Mouse (Mus musculus) erythroblast, adult 5-6 weeks (primary cell): ENCODE data around the gene Slc39a3. TPM values are rescaled to one million over a fixed set of nuclear protein-coding genes. Genes with fewer than 3 reads are reported as not detected.
A peak's percentile ranks its signal among the peaks of the same experiment; 100 is the strongest.
"Not testable (repeated sequence)": the region's sequence is repeated elsewhere in the genome, so short reads cannot be mapped to it uniquely, and the experiment has no call there.

Source experiments
- ATAC-seq: replicated peaks from 2 replicates; pipeline ENCODE4 v1.8.0; 2016; ENCODE audit warnings: moderate number of reproducible peaks, mild to moderate bottlenecking, moderate TSS enrichment, inconsistent platforms; ENCODE audit not compliant: poor library complexity, low FRiP score, severe bottlenecking
- total RNA-seq, 2 experiments: library from RNA; stranded (forward) in 1 of 2; stranded (reverse) in 1 of 2; fragments of 150-400 nt in 1 of 2; fragments of 200-764, 138-1000 nt in 1 of 2; gene quantifications; 2 replicates each; pipeline versions ENCODE4 v1.2.3 to v1.2.4; 2015 to 2017; ENCODE audit warnings: low replicate concordance in 2 of 2

Gene Slc39a3
- total RNA-seq, 2 experiments from 2014 or later = 2.1 to 2.7 TPM

DNA sequence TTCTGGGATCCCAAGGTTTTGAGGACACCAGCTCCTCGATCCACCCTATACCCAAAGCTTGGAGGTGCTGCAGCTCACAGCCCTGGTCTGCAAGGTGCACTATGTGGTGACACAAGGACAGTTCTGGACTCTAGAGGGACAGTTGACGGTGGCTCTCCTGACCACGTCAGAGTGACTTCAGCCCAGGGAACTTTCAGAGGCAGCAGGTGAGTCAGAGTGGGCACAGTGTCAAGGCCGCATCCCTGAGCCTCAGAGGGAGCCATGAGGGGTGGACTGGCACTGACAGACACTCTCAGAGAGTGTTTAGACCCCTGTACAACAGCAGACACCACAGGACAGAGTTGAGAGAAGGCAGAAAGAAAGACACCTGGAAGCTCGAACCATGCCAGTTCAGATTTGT, 15.4 kb upstream of the Slc39a3 start:
- ATAC-seq = no peak

DNA sequence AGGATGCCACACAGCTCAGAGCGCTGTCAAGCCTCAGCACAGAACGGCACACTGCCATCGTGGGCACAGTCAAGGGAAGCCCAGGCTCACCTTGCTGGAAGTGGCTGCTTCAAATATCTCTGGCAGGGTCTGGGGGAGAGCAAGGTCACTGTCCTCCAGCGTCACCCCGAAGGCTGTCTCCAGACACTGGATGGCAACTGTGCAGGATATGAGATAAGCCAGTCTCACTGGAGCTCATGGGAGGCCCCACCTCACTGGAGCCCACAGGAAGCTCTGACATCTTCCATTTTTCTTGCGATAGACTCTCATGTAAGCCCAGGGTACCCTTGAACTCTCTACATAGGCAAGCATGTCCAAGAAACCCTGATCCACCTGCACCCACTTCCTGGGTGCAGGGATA, 13.9 kb upstream of the Slc39a3 start:
- no peak for ATAC-seq

DNA sequence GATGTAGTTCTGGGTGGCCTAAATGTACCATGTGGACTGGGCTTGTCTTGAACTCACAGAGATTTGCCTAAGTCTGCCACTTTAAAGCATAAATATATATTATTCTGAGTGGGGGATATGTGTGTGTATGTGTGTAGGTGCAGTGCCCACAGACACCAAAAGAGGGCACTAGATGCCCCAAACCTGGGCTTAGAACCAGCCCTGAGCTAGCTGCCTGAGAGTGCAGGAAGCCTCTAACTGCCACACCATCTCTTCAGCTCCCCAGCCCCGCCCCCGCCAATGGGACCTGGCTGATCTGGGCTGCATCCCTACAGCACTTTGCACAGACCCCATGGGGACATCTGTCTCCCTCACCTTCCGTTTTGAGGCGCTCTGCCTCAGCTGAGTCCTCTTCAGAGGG, 13.4 kb upstream of the Slc39a3 start:
- no peak for ATAC-seq

DNA sequence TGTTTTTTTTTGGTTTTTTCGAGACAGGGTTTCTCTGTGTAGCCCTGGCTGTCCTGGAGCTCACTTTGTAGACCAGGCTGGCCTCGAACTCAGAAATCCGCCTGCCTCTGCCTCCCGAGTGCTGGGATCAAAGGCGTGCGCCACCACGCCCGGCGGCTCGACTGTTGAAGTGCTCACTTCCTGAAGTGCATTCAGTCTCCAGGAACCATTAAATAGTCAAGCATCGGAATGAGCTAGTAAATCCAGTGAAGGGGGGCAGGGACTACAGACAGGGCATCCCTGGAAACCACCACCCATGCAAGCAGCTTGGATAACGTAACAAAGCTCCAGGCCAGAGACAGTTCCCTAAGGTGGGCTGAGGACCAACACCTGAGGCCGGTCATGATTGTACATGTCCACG, 8.0 kb upstream of the Slc39a3 start:
- not testable (repeated sequence) for ATAC-seq

DNA sequence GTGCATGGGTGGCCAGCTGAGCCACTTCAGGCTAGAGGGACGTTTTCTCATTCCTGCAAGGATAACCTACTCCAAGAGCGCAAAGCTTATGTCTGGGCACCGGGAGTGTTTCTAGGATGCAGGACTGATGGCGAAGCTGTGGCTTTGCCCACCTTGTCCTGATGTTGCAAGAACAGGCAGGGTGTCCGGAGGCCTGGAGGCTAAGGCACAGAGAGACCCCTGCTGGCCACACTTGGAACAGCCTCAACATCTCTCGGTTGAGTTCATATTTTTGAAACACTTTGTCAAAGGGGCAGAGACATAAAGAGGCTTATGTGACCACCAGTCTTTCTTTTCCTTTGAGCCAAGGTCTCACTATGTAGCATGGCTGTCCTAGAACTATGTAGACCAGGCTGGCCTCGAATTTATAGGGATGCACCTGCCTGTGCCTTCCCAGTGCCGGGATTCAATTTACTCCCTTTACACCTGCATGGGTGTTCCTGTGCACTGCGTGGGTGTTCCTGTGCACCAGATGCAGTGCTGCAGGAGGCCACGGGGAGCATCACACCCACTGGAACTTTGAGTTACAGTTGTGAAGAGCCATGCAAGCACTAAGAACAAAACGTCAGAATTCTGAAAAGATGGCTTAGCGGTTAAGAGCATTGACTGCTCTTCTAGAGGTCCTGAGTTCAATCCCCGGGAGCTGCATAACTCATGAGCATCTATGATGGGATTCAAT, 4.4 kb upstream of the Slc39a3 start:
- ATAC-seq = peak; percentile 45; the same call in 1 of the 2 replicates

DNA sequence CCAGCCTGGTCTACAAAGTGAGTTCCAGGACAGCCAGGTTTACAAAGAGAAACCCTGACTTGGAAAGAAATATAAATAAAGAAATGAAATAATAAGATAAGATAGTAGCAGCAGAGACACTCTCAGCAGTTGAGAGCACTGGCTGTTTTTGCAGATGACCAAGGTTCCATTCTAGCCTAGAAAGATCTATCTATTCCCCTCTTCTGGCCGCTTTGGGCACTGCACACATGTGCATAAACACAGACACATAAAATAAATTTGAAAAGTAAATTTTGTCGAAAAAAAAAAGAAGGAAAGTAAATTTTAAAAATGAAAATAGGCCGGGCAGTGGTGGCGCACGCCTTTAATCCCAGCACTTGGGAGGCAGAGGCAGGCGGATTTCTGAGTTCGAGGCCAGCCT, 975 bp downstream of the Slc39a3 start:
- no peak for ATAC-seq

DNA sequence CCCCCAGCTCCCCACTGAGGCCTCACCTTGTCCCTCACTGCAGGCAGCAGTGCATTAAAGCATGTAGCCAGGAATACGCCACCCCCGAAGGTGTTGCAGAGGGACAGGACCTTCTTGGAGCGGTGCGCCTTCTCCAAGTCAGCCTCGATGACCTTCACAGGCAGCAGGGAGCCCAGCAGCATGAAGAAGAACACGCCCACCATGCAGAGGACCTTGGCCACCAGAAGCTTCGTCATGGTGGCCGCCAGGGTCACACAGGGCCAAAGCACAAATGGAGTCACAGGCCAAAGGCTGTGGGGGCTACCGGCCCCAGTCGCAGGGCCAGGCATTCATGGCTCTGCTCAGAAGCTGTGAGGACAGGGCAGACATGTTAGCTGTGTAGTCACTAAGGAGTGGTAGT, 3.6 kb downstream of the Slc39a3 start:
- no peak for ATAC-seq

DNA sequence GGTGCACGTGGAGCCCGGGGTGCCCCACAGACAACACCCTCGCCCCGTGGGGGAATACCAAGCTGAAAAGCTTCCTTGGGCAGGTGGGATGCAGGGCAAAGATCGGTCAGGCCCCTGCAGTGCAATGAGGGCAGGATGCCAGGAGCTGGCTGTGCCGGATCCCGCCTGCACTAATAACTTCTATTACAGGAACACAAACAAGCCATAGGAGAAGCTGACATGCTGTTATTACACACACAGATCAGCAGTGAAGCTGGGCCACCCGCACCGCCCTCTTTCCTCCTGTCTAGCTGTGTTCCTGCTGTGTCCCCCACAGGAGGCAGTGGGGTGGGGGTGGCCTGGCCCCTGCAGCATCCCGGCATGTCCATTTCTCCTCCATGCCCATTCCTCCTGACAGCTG, 8.2 kb downstream of the Slc39a3 start:
- no peak for ATAC-seq

DNA sequence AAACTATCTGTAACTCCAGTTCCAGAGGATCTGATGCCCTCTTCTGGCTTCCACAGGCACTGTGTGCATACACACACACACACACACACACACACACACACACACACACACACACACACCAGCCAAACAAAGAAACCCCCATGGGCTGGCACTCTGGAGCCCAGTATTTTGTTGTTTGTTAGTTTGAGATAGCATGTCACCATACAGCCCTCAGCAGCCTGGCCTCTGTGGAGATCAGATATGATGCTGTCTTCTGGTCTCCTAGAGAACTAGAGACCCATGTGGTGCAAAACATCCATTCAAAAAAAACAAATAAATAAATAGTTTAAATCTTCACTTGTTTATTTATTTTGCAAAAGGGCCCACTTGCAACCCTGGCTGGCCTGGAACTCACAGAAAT, 9.0 kb downstream of the Slc39a3 start:
- no peak for ATAC-seq

DNA sequence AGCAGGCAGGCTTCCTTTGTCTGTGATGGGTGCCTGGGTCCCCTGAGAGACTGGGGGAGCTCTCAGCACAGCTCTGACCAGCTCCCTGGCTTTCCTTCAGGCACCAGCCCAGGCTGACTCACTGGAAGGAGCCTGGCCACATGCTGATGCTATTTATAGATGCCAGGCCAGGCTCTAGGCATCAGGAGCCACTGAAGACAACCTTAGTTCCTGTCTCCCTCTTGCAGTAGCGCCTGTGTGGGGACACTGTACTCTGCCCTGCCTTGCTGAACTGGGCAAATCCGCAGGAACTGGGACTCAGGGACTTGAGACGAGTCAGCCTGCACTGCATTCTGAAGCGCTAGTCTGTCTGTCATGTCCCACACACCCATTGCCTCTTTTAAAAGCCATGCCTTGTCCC, 9.9 kb downstream of the Slc39a3 start:
- ATAC-seq = no peak

DNA sequence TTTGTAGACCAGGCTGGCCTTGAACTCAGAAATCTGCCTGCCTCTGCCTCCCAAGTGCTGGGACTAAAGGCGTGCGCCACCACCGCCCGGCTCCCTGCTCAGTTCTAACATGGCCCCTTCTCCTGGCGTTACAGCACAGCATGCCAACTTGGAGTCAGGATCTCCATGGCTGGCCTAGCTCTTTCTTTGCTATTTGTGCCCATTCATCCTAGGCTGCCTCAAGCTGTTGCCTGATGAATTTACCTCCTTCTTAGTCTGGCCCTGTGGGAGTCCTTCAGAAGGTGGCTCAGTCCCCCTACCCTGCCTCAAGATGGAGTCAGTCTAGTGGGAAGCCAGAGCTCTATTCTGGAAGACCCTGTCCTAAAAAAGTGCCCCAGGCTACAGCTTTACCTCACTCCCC, 10.4 kb downstream of the Slc39a3 start:
- no peak for ATAC-seq

DNA sequence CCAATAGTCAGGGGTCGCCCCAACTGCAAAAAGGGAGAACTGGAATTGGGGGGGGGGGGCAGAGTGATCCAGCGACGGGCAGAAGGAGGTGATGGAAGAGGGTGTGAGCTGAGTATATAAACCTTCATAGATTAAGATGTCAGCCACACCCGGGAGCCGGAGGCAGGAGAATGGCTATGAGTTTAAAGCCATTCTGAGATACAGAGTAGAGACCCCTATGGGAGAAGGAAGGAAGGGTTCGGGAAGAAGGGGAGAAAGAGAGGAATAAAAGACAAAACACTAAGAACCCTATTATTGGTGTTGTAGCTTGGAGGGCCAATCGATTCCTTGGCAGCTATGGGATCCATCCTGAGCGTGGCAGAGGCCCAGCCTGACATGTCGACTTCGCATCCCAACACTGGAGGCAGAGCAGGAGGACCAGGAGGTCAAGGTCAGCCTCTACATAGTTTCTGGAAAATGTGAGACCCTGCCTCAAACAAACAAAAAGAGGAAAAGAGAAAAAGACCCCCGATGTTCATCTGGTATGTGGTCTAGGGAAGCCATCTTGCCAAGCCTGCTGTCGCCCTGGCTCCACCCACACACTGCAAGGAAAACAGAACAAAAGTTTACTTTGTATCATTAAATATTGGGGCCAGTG, 11.5 kb downstream of the Slc39a3 start, which contains the start of gene Diras1:
TSS of gene Diras1 (minus strand) at position 24 of the 637 bp plus-strand sequence.
- ATAC-seq = no peak

DNA sequence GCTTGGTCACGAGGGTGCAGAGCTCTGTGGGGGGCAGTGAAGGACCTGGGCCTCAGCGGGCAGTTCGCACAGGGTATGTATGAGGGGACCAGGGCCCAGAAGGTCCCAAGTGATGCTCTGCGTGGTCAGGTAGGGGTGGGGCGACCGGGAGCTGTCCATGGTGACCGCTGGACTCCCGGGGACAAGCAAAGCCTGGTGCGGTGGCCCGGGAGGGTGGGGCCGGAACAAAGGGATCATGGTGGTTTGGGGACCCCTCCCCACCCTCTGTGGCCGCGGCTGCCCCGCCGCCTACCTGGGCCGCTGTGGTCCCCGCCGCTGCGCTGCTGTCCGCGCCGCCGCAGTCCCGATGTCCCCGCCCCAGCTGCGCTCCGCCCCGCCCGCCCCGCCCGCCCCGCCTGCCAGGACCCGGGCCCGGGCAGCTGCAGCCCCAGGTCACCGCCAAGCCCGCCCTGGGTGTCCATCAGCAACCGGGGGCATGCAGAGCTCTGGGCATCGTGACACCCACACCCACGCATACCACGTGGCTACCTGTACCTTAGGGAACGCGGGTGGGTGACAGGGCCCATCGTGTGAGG, 12.1 kb downstream of the Slc39a3 start:
- ATAC-seq = no peak

DNA sequence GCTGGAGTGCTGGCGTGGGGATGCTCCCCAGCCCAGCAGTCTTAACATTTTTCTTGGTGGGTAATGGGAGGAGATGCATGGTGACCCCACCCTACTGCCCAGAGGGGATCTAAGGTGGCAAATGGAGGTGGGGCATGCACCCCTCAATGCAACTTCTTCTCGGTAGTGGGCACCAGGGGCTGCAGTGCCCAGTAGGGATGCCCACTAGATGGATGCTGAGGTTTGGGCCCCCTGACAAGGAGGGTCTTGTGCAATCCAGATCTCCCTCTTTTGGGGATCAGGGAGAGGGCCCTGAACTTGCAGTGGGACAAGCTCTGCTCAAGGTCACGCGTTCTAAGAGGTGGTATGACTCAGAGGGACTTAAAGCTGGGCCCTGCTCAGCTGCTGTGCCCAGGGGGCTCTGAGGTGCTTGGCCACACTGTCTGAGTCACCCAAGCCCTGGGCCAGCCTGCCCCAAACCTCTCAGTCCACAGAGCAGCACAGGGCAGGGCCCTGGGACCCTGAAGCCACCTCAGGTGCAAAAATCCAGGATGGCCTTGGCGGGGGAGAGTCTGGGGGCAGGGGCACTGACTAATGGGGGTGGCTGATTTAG, 12.8 kb downstream of the Slc39a3 start:
- no peak for ATAC-seq

DNA sequence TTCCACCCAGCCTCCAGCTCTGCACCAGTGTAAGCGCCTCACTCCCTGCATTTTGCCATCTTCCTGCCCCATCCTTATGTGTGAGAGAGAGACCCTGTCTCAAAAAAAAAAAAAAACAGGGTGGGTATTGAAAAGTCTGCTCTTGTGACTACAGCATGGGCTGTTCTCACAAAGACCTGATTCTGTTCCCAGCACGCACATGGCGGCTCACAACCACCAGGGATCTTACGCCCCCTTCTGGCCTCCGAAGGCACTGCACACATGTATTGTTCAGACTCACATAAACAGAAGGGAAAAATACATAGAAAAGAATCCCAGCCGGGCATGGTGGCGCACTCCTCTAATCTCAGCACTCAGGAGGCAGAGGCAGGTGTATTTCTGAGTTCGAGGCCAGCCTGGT, 14.5 kb downstream of the Slc39a3 start:
- no peak for ATAC-seq

DNA sequence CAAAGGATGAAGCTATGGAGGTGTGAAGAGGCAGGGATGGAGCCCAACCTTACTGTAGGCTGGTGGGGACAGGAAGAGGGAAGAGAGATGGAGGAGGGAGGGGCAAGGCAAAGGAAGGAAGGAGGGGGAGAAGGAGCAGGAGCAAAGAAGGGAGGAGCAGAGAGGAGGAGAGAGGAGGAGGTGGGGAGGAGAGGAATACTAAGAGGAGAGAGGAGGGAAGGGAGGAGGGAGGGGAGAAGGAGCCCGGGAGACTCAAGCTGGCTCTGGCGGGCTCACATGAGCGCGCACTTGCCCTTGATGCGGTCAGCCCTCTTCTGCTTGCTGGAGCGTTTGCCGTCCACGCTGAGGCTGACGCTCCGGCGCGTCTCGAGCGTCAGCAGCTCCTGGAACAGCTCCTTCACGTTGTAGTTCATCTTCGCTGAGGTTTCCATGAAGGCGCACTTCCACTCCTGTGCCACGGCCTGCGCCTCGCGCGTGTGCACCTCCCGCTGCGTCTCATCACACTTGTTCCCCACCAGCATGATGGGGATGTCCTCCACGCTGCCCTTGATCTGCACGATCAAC, 15.6 kb downstream of the Slc39a3 start:
- no peak for ATAC-seq

DNA sequence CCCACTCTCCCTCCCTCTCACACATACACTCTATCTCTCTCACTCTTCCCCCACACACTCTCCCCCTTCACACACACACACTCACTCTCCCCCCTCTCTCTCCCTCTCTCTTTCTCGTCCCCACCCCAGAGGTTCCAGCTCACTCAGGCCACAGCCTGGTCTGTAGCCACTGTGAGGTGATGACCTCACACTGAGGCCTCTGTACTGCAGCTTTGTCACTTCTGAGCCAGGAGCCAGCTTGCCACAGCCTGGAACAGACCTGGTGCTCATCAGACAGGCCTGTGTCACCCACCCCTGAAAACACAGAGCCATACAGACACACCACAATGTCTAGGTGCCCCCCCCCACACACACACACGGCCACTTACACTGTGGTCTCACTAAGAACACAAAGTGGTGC, 17.0 kb downstream of the Slc39a3 start:
- no peak for ATAC-seq

DNA sequence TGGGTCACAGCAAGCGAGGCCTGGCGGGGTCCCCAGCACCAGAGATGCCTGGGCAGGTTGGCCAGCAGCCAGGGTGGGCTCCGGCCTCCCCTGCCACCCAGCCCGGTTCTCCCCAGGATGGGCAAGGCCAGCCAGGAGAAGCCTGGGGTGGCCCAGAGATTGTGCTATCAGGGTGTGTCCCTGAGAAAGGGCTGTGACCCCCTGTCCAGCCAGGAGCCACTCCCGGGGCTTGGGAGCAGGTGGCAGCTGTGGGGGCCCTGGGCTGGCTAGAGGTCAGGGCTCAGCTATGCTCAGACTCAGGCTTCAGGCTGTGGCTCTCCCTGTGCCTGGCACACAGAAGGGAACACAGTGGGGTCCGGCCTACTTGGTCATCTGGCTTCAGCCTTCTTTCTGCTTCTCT, 17.5 kb downstream of the Slc39a3 start:
- no peak for ATAC-seq

DNA sequence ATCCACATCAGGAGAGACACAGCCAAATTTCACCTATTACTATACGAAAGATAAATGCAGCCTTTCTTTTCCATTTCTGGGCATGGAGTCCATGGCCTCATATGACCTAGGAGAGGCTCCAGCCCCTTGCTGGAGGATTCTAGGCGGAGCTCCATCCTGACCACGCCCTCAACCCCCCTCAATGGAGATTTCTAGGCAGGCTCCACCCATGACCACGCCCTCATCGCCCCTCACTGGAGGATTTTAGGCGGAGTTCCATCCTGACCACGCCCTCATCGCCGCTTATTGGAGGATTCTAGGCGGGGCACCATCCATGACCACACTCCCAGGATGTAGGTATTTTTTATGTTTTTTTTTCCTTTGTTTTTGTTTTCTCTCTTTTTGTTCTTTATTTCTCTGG, 18.9 kb downstream of the Slc39a3 start:
- no peak for ATAC-seq

DNA sequence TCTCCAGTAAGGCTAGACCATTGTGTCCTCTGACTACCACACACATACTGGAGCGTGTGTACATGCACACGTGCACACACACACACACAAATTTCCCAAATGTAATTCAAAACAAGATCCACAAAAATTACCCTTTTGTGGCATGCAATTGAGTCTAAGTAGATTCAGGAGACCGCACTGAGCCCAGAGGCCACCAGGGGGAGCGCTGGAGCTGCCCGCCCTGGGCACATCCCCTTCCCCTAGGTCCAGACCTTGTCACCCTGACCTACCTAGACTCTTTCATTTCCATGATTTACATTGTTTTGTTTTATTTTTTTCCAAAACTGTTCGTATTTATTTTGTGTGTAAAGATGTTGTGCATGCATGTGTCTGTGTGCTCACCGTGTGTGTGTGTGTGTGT, 20.6 kb downstream of the Slc39a3 start:
- no peak for ATAC-seq

DNA sequence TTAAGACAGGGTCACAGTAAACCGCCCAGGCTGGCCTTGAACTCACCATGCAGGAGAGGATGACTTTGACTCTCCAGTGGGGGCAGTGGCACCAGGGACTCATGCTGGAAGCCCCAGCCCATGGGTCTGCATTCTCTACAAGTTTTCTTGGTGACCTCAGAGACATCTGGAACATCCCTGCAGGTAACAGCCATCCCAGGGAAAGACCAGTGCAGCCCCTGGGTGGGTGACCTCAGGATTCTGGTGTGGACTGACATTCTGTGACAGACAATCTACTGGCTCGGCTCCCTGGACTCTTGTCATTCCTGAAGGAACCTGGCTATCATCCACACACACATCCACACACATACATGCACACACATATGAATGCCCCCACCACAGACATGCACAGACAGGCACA, 21.6 kb downstream of the Slc39a3 start:
- no peak for ATAC-seq
